Mouse (Mus musculus) embryonic facial prominence, embryonic 10.5 days (tissue): ENCODE measurements around the gene Styxl1. TPM values are rescaled to one million over a fixed set of nuclear protein-coding genes. Genes with fewer than 3 reads are reported as not detected.

Experiments
- DNase-seq: peaks from one replicate; pipeline ENCODE4 v3.0.0-alpha.2; 2017; ENCODE audit warnings: low spot score
- H3K27ac ChIP-seq: fragments of 300-500 bp; sonication (generic); replicated peaks from 2 replicates; pipeline ENCODE4 v1.5.1; 2016; ENCODE audit warnings: mild to moderate bottlenecking
- H3K27me3 ChIP-seq: fragments of 300-500 bp; sonication (generic); replicated peaks from 2 replicates; pipeline ENCODE4 v1.6.1; 2016; ENCODE audit warnings: low read depth, mild to moderate bottlenecking; ENCODE audit not compliant: poor library complexity, severe bottlenecking
- H3K36me3 ChIP-seq: fragments of 300-500 bp; sonication (generic); replicated peaks from 2 replicates; pipeline ENCODE4 v1.6.1; 2016; ENCODE audit warnings: mild to moderate bottlenecking, moderate library complexity
- H3K4me1 ChIP-seq: fragments of 300-500 bp; sonication (generic); 2 replicates; pipeline ENCODE4 v1.6.1; 2016
- H3K4me3 ChIP-seq: fragments of 300-500 bp; sonication (generic); 2 replicates; pipeline ENCODE4 v1.5.1; 2016; ENCODE audit warnings: mild to moderate bottlenecking, moderate library complexity
- H3K9me3 ChIP-seq: fragments of 300-500 bp; sonication (generic); 2 replicates; pipeline ENCODE4 v1.6.1; 2016; ENCODE audit warnings: mild to moderate bottlenecking
- WGBS: fragments of 180-500 bp; shearing (Covaris S2); methylation state at CpG from one replicate; pipeline ENCODE4 v1.1.7; 2016; 5-methylcytosine and 5-hydroxymethylcytosine counted together
- polyA plus RNA-seq: library from polyadenylated mRNA; unstranded; fragments of >200 nt; fragmentation: Nextera tagmentation; extraction: Ambion mirVana; gene quantifications from 2 replicates; pipeline ENCODE4 v1.2.1, GENCODE M21; 2016

Styxl1 gene
- polyA plus RNA-seq, 1 experiment from 2014 or later, result 0.31 TPM

DNA sequence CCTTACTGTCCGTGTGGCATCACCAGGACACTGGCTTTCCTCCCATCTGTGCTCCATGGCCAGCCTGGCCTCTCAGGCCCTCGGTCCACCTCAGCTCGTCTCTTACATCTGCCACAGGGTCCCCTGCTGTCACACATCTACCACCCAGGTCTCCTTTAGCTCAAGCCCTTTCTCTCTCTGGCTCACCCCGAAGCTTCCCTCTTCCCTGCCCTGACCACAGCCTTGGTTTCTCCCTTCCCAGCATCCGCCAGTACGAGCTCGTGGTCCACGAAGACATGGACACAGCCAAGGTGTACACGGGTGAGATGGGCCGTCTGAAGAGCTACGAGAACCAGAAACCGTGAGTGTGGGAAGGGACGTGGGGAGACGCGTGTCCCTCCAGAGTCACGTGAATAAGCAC is 46.9 kb downstream of the Styxl1 start:
- DNase-seq, result no peak
- 95% methylated on average over 16 of the region's 16 CpGs for WGBS
- Histone ChIP-seq H3K27ac (no peak overlapping the region), H3K27me3 (no peaks in the 10 kb centered on the region), H3K4me1 (peaks cover 19% of the 10 kb centered on the region), H3K9me3 (no peaks in the 10 kb centered on the region; the same call in 1 of the 2 replicates), H3K4me3 (no peak overlapping the region), H3K36me3 (peaks cover 95% of the 10 kb centered on the region)

DNA sequence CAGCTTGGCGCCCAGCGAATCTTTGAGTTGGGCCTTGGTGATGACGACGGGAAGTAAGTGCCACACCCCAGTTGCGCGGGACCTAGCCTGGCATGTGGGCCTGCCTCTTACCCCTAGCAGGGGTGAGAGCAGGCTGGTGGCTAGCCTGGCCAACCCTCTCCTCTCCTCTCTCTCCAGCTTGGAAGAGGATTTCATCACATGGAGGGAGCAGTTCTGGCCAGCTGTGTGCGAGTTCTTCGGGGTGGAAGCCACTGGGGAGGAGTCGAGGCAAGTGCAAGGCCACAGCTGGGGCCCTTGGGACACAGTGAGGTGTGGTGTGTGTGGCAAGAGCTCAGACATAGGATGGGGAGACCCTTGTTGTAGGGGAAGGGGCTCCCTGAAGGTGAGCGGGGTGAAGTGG is 47.3 kb downstream of the Styxl1 start:
- no peak overlapping the region for H3K4me3 ChIP-seq
- H3K36me3 ChIP-seq, result peaks cover 95% of the 10 kb centered on the region
- H3K9me3 ChIP-seq, result no peaks in the 10 kb centered on the region; the same call in 1 of the 2 replicates
- peaks cover 23% of the 10 kb centered on the region for H3K4me1 ChIP-seq
- 93% methylated on average over 10 of the region's 10 CpGs for WGBS
- H3K27me3 ChIP-seq, result no peaks in the 10 kb centered on the region
- DNase-seq, result no peak
- H3K27ac ChIP-seq, result no peak overlapping the region

DNA sequence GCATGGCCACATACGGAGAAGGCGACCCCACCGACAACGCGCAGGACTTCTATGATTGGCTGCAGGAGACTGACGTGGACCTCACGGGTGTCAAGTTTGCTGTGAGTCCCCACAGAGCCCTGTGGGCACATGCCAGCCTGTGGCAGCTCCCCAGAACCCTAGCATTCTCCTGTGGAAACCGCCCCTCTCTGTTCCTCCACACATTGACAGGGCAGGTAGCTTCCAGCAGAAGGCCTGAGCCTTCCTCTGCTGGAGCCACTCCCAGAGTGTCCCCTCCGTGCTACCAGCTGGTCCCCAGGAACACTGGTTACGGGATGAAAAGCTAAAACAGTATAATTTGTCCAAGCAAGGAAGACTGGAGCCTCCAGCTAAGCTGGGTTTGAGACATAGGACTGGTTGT is 47.9 kb downstream of the Styxl1 start:
- H3K4me1 ChIP-seq, result peaks cover 29% of the 10 kb centered on the region
- WGBS, result 95% methylated on average over 10 of the region's 10 CpGs
- no peak overlapping the region for H3K27ac ChIP-seq
- H3K36me3 ChIP-seq, result peaks cover 89% of the 10 kb centered on the region
- no peak for DNase-seq
- H3K27me3 ChIP-seq, result no peaks in the 10 kb centered on the region
- H3K4me3 ChIP-seq, result no peak overlapping the region
- H3K9me3 ChIP-seq, result no peaks in the 10 kb centered on the region; the same call in 1 of the 2 replicates

GRCm38 (mm10) chr5:135729351-135729750 is 48.8 kb downstream of the Styxl1 start:
- 88% methylated on average over 13 of the region's 13 CpGs for whole genome bisulfite sequencing
- DNase-seq, result no peak
- H3K36me3 ChIP-seq, result peaks cover 79% of the 10 kb centered on the region
- H3K27ac ChIP-seq, result no peak overlapping the region
- no peaks in the 10 kb centered on the region; the same call in 1 of the 2 replicates for H3K9me3 ChIP-seq
- H3K27me3 ChIP-seq, result no peaks in the 10 kb centered on the region
- H3K4me3 ChIP-seq, result no peak overlapping the region
- peaks cover 38% of the 10 kb centered on the region for H3K4me1 ChIP-seq

DNA sequence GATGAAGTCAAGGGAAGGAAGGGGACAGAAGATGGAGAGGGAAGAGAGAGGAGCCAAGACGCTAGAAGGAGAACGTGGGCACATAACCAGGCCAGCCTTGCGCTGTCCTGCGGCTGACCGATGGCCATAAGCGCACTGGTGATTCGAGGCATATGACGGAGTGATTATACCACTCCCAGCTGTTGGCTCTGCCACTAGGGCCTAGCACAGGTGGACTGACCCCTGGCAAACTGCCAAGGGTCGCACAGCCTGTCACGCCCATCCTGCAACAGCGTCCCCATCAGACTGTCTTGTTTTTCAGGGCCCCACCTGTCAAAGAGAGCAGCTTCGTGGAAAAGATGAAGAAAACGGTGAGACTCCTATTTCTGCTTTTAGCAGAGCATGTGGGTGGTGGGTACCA is 49.8 kb downstream of the Styxl1 start:
- DNase-seq, result no peak
- Histone ChIP-seq H3K27me3 (no peaks in the 10 kb centered on the region), H3K4me1 (peaks cover 48% of the 10 kb centered on the region), H3K27ac (no peak overlapping the region), H3K4me3 (no peak overlapping the region), H3K36me3 (peaks cover 69% of the 10 kb centered on the region), H3K9me3 (no peaks in the 10 kb centered on the region; the same call in 1 of the 2 replicates)
- 94% methylated on average over 13 of the region's 13 CpGs for WGBS

GRCm38 (mm10) chr5:135727871-135728270 is 50.3 kb downstream of the Styxl1 start:
- Histone ChIP-seq H3K27ac (no peak overlapping the region), H3K4me3 (no peak overlapping the region), H3K9me3 (no peaks in the 10 kb centered on the region), H3K27me3 (no peaks in the 10 kb centered on the region), H3K36me3 (peaks cover 65% of the 10 kb centered on the region), H3K4me1 (peaks cover 53% of the 10 kb centered on the region)
- DNase-seq, result no peak
- 90% methylated on average over 9 of the region's 9 CpGs for WGBS

- Histone ChIP-seq H3K4me3 (peak overlapping the region; percentile 48), H3K9me3 (no peaks in the 10 kb centered on the region), H3K27ac (peak overlapping the region; percentile 89), H3K27me3 (no peaks in the 10 kb centered on the region), H3K4me1 (peaks cover 61% of the 10 kb centered on the region), H3K36me3 (peaks cover 61% of the 10 kb centered on the region)
- DNase-seq, result no peak
- WGBS, result 73% methylated on average over 2 of the region's 2 CpGs
These were observed 51.4 kb downstream of the Styxl1 start for GRCm38 (mm10) chr5:135726641-135727346.

- Histone ChIP-seq H3K27ac (peak overlapping the region; percentile 89), H3K27me3 (no peaks in the 10 kb centered on the region), H3K36me3 (peaks cover 55% of the 10 kb centered on the region), H3K4me3 (peak overlapping the region; percentile 48), H3K9me3 (no peaks in the 10 kb centered on the region), H3K4me1 (peaks cover 61% of the 10 kb centered on the region)
- DNase-seq, result no peak
- 24% methylated on average over 6 of the region's 6 CpGs for WGBS
These were observed 52.2 kb downstream of the Styxl1 start for GRCm38 (mm10) chr5:135725991-135726390.

DNA sequence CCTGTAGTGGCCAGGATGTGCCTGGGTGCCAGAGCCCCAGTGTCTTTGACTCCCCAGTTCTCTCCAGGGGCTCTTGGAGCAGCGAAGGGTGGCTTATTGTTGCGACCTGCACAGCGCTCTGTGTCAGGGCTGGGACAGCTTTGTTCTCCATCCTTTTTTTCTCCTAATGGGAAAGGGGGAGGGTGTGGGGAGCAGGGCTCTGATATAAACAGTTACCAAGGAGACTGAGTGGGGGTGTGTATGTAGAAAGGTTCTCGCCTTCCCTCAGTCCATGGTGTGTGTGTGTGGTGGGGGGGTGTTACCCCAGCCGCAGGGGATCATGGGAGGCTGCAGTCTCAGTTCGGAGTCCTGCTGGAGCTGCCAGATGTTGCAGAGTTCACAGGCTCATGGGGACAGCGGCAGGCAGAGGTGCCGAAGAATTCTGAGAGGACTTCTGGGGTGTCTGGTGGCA is 52.8 kb downstream of the Styxl1 start:
- Histone ChIP-seq H3K9me3 (no peaks in the 10 kb centered on the region), H3K27me3 (no peaks in the 10 kb centered on the region), H3K27ac (peak overlapping the region; percentile 89), H3K36me3 (peaks cover 52% of the 10 kb centered on the region), H3K4me3 (peak overlapping the region; percentile 48), H3K4me1 (peaks cover 61% of the 10 kb centered on the region)
- peak; percentile 80 for DNase-seq
- 5% methylated on average over 8 of the region's 8 CpGs for WGBS

GRCm38 (mm10) chr5:135724536-135725322 is 53.5 kb downstream of the Styxl1 start:
- Histone ChIP-seq H3K4me3 (peak overlapping the region; percentile 48), H3K27me3 (no peaks in the 10 kb centered on the region), H3K4me1 (peaks cover 61% of the 10 kb centered on the region), H3K36me3 (peaks cover 52% of the 10 kb centered on the region), H3K9me3 (no peaks in the 10 kb centered on the region), H3K27ac (peak overlapping the region; percentile 89)
- DNase-seq, result peak; percentile 85
- WGBS, result 3% methylated on average over 9 of the region's 9 CpGs

- H3K4me3 ChIP-seq, result no peak overlapping the region
- 0 out of 2 replicates have a peak overlapping the region, but pooled peaks have one; percentile 31 for H3K27ac ChIP-seq
- no peaks in the 10 kb centered on the region for H3K9me3 ChIP-seq
- DNase-seq, result no peak
- H3K36me3 ChIP-seq, result peaks cover 49% of the 10 kb centered on the region
- WGBS, result 72% methylated on average over 3 of the region's 3 CpGs
- no peaks in the 10 kb centered on the region for H3K27me3 ChIP-seq
- H3K4me1 ChIP-seq, result peaks cover 61% of the 10 kb centered on the region
These were observed 54.9 kb downstream of the Styxl1 start for GRCm38 (mm10) chr5:135723165-135723751.

DNA sequence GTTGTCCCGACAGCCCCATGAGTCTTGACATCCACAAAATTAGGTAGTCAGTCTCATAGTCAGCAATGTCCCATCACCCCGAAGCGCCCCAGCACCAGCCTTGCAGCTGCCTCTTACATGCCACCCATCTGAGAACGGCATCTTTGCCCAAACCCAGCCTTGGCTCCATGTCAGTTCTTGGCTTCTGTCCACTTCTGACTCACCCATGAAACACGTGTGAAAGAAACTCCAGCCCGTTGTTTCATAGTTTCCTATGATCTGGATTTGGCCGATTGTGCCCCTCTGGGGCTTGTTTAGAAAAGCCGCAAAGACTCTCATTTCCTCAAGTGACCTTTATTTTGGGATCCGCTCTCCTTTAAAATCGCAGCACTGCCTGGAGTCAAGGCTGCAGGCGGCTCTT is 56.1 kb downstream of the Styxl1 start:
- Histone ChIP-seq H3K4me3 (no peak overlapping the region), H3K36me3 (peaks cover 51% of the 10 kb centered on the region), H3K27me3 (no peaks in the 10 kb centered on the region), H3K4me1 (peaks cover 50% of the 10 kb centered on the region), H3K9me3 (no peaks in the 10 kb centered on the region), H3K27ac (no peak overlapping the region)
- DNase-seq, result no peak
- 92% methylated on average over 11 of the region's 11 CpGs for WGBS
